Mouse (Mus musculus) embryonic facial prominence, embryonic 13.5 days (tissue): ENCODE results near the gene Gm49394. TPM values are rescaled to one million over a fixed set of nuclear protein-coding genes. Genes with fewer than 3 reads are reported as not detected.

ENCODE experiments used
- ATAC-seq: fragments of 200-750 bp; cut with Nextera tagmentation; 2 replicates; pipeline ENCODE4 v1.8.0; 2017; ENCODE audit warnings: low read depth; ENCODE audit not compliant: insufficient number of reproducible peaks, insufficient read depth, low FRiP score, low TSS enrichment
- H3K27ac ChIP-seq: fragments of 300-500 bp; sonication (generic); 2 replicates; pipeline ENCODE4 v1.5.1; 2015; ENCODE audit warnings: moderate library complexity, mild to moderate bottlenecking, inconsistent platforms
- H3K27me3 ChIP-seq: fragments of 300-500 bp; sonication (generic); 2 replicates; pipeline ENCODE4 v1.6.1; 2015; ENCODE audit warnings: mild to moderate bottlenecking, inconsistent platforms
- H3K36me3 ChIP-seq: fragments of 300-500 bp; sonication (generic); 2 replicates; pipeline ENCODE4 v1.6.1; 2015; ENCODE audit warnings: mild to moderate bottlenecking, inconsistent platforms
- H3K4me1 ChIP-seq: fragments of 300-500 bp; sonication (generic); 2 replicates; pipeline ENCODE4 v1.6.1; 2015; ENCODE audit warnings: inconsistent platforms
- H3K4me2 ChIP-seq: fragments of 300-500 bp; sonication (generic); 2 replicates; pipeline ENCODE4 v1.6.1; 2015; ENCODE audit warnings: moderate library complexity, mild to moderate bottlenecking, inconsistent platforms
- H3K4me3 ChIP-seq: fragments of 300-500 bp; sonication (generic); 2 replicates; pipeline ENCODE4 v1.5.1; 2015; ENCODE audit warnings: mild to moderate bottlenecking, inconsistent platforms
- H3K9ac ChIP-seq: fragments of 300-500 bp; sonication (generic); 2 replicates; pipeline ENCODE4 v1.6.1; 2015; ENCODE audit warnings: mild to moderate bottlenecking, inconsistent platforms
- H3K9me3 ChIP-seq: fragments of 300-500 bp; sonication (generic); 2 replicates; pipeline ENCODE4 v1.6.1; 2016; ENCODE audit warnings: inconsistent platforms
- WGBS: fragments of 180-500 bp; shearing (Covaris S2); methylation state at CpG from one replicate; pipeline ENCODE4 v1.1.7; 2015; ENCODE audit warnings: mixed read lengths; 5-methylcytosine and 5-hydroxymethylcytosine counted together
- polyA plus RNA-seq: library from polyadenylated mRNA; unstranded; fragments of >200 nt; fragmentation: Nextera tagmentation; extraction: Ambion mirVana; gene quantifications from 2 replicates; pipeline ENCODE4 v1.2.1, GENCODE M21; 2015

The Gm49394 gene
- polyA plus RNA-seq, 1 experiment from 2014 or later, result not detected

GRCm38 (mm10) chr7:142666659-142667058 lies 3.1 kb downstream of the Gm49394 start, which contains the start of gene Igf2:
Igf2 (minus strand) TSS chr7:142666816.
- H3K4me2 ChIP-seq, result no peak within 1 kb of the TSS
- H3K36me3 ChIP-seq, result peaks cover 24% of the 10 kb centered on the region; the same call in 1 of the 2 replicates
- H3K27ac ChIP-seq, result no peak within 1 kb of the TSS
- peaks cover 20% of the 10 kb centered on the region for H3K9me3 ChIP-seq
- H3K9ac ChIP-seq, result no peak within 1 kb of the TSS
- peaks cover 57% of the 10 kb centered on the region for H3K27me3 ChIP-seq
- WGBS, result 79% methylated on average over 2 of the region's 2 CpGs
- H3K4me3 ChIP-seq, result no peak within 1 kb of the TSS
- H3K4me1 ChIP-seq, result peaks cover 10% of the 10 kb centered on the region
- ATAC-seq, result no peak

- ATAC-seq, result no peak
- peaks cover 24% of the 10 kb centered on the region; the same call in 1 of the 2 replicates for H3K36me3 ChIP-seq
- WGBS, result 66% methylated on average over 4 of the region's 4 CpGs
- H3K4me3 ChIP-seq, result no peak overlapping the region
- peaks cover 10% of the 10 kb centered on the region for H3K4me1 ChIP-seq
- no peak overlapping the region for H3K27ac ChIP-seq
- H3K9me3 ChIP-seq, result peaks cover 19% of the 10 kb centered on the region
- peaks cover 62% of the 10 kb centered on the region for H3K27me3 ChIP-seq
- no peak overlapping the region for H3K4me2 ChIP-seq
- H3K9ac ChIP-seq, result no peak overlapping the region
These were observed 3.6 kb downstream of the Gm49394 start for GRCm38 (mm10) chr7:142666109-142666508.

- 58% methylated on average over 5 of the region's 5 CpGs for WGBS
- Histone ChIP-seq H3K27me3 (peaks cover 70% of the 10 kb centered on the region), H3K4me1 (peaks cover 16% of the 10 kb centered on the region), H3K9ac (0 out of 2 replicates have a peak overlapping the region, but pooled peaks have one; percentile 21), H3K9me3 (peaks cover 14% of the 10 kb centered on the region), H3K36me3 (peaks cover 24% of the 10 kb centered on the region; the same call in 1 of the 2 replicates), H3K4me3 (no peak overlapping the region), H3K27ac (no peak overlapping the region), H3K4me2 (no peak overlapping the region)
- ATAC-seq, result no peak
These were observed 4.4 kb downstream of the Gm49394 start for GRCm38 (mm10) chr7:142665364-142665763.

- peak overlapping the region; percentile 37 for H3K4me3 ChIP-seq
- H3K27ac ChIP-seq, result no peak overlapping the region
- peaks cover 24% of the 10 kb centered on the region; the same call in 1 of the 2 replicates for H3K36me3 ChIP-seq
- peak overlapping the region; percentile 73 for H3K9ac ChIP-seq
- ATAC-seq, result peak; percentile 28; the same call in 1 of the 2 replicates
- H3K27me3 ChIP-seq, result peaks cover 78% of the 10 kb centered on the region
- peak overlapping the region; percentile 61 for H3K4me2 ChIP-seq
- H3K9me3 ChIP-seq, result peaks cover 5% of the 10 kb centered on the region
- 4% methylated on average over 9 of the region's 9 CpGs for WGBS
- H3K4me1 ChIP-seq, result peaks cover 19% of the 10 kb centered on the region
These were observed 5.2 kb downstream of the Gm49394 start for GRCm38 (mm10) chr7:142664465-142665029.

- ATAC-seq, result no peak
- WGBS, result under 1% methylated on average over 53 of the region's 53 CpGs
- peaks cover 21% of the 10 kb centered on the region for H3K4me1 ChIP-seq
These were observed 5.8 kb downstream of the Gm49394 start for GRCm38 (mm10) chr7:142663931-142664421.

GRCm38 (mm10) chr7:142663151-142663550 lies 6.6 kb downstream of the Gm49394 start:
- Histone ChIP-seq H3K9me3 (no peaks in the 10 kb centered on the region), H3K4me1 (peaks cover 26% of the 10 kb centered on the region), H3K27ac (no peak overlapping the region), H3K9ac (peak overlapping the region; percentile 73), H3K27me3 (peaks cover 92% of the 10 kb centered on the region), H3K4me2 (peak overlapping the region; percentile 61), H3K4me3 (peak overlapping the region; percentile 37), H3K36me3 (peaks cover 19% of the 10 kb centered on the region; the same call in 1 of the 2 replicates)
- no peak for ATAC-seq
- 20% methylated on average over 5 of the region's 5 CpGs for WGBS

More at GRCm38 (mm10) chr7:142663931-142664421, 5.8 kb downstream of the Gm49394 start:
- Histone ChIP-seq H3K27me3 (peaks cover 84% of the 10 kb centered on the region), H3K9me3 (no peaks in the 10 kb centered on the region; the same call in 1 of the 2 replicates), H3K4me3 (peak overlapping the region; percentile 37), H3K9ac (peak overlapping the region; percentile 73), H3K36me3 (peaks cover 24% of the 10 kb centered on the region; the same call in 1 of the 2 replicates), H3K4me2 (peak overlapping the region; percentile 61), H3K27ac (peak overlapping the region; percentile 34; the same call in 1 of the 2 replicates)

GRCm38 (mm10) chr7:142661811-142662210 lies 7.9 kb downstream of the Gm49394 start:
- Histone ChIP-seq H3K27me3 (peaks cover 100% of the 10 kb centered on the region), H3K9me3 (no peaks in the 10 kb centered on the region), H3K36me3 (peaks cover 7% of the 10 kb centered on the region; the same call in 1 of the 2 replicates), H3K4me2 (peak overlapping the region; percentile 69), H3K27ac (no peak overlapping the region), H3K9ac (peak overlapping the region; percentile 93), H3K4me3 (peak overlapping the region; percentile 65; the same call in 1 of the 2 replicates), H3K4me1 (peaks cover 31% of the 10 kb centered on the region)
- ATAC-seq, result no peak

GRCm38 (mm10) chr7:142661046-142661445 lies 8.7 kb downstream of the Gm49394 start:
- no peak for ATAC-seq
- 2% methylated on average over 25 of the region's 25 CpGs for WGBS
- peak overlapping the region; percentile 93 for H3K9ac ChIP-seq
- H3K4me3 ChIP-seq, result peak overlapping the region; percentile 65
- H3K9me3 ChIP-seq, result no peaks in the 10 kb centered on the region
- peaks cover 37% of the 10 kb centered on the region for H3K4me1 ChIP-seq
- peak overlapping the region; percentile 69 for H3K4me2 ChIP-seq
- H3K36me3 ChIP-seq, result no peaks in the 10 kb centered on the region
- peaks cover 100% of the 10 kb centered on the region for H3K27me3 ChIP-seq
- peak overlapping the region; percentile 96 for H3K27ac ChIP-seq

GRCm38 (mm10) chr7:142660651-142660945 lies 9.1 kb downstream of the Gm49394 start:
- H3K4me2 ChIP-seq, result peak overlapping the region; percentile 69
- peaks cover 100% of the 10 kb centered on the region for H3K27me3 ChIP-seq
- H3K27ac ChIP-seq, result peak overlapping the region; percentile 96
- H3K36me3 ChIP-seq, result peaks cover 2% of the 10 kb centered on the region
- WGBS, result under 1% methylated on average over 29 of the region's 29 CpGs
- ATAC-seq, result no peak
- H3K9me3 ChIP-seq, result no peaks in the 10 kb centered on the region
- H3K4me1 ChIP-seq, result peaks cover 42% of the 10 kb centered on the region
- peak overlapping the region; percentile 65 for H3K4me3 ChIP-seq
- peak overlapping the region; percentile 93 for H3K9ac ChIP-seq

- H3K4me1 ChIP-seq, result peaks cover 47% of the 10 kb centered on the region
- peak overlapping the region; percentile 93 for H3K9ac ChIP-seq
- peak overlapping the region; percentile 96 for H3K27ac ChIP-seq
- peaks cover 8% of the 10 kb centered on the region for H3K36me3 ChIP-seq
- peak overlapping the region; percentile 69 for H3K4me2 ChIP-seq
- H3K27me3 ChIP-seq, result peaks cover 100% of the 10 kb centered on the region
- H3K4me3 ChIP-seq, result peak overlapping the region; percentile 65
- no peaks in the 10 kb centered on the region for H3K9me3 ChIP-seq
- WGBS, result under 1% methylated on average over 43 of the region's 43 CpGs
- 0 out of 2 replicates have a peak, but pooled peaks have one; percentile 3 for ATAC-seq
These were observed 9.7 kb downstream of the Gm49394 start for GRCm38 (mm10) chr7:142659767-142660650.

- Histone ChIP-seq H3K4me1 (peaks cover 47% of the 10 kb centered on the region), H3K9ac (peak overlapping the region; percentile 93), H3K27me3 (peaks cover 100% of the 10 kb centered on the region), H3K9me3 (no peaks in the 10 kb centered on the region), H3K4me3 (peak overlapping the region; percentile 65), H3K4me2 (peak overlapping the region; percentile 69), H3K36me3 (peaks cover 15% of the 10 kb centered on the region), H3K27ac (peak overlapping the region; percentile 96)
- WGBS, result under 1% methylated on average over 59 of the region's 70 CpGs
- ATAC-seq, result peak; percentile 77
These were observed 10.5 kb downstream of the Gm49394 start for GRCm38 (mm10) chr7:142659181-142659681.
